Comparison of ENCODE assay signal across 16 mouse cellular contexts in genomic region chr4:59531172-59531571, GRCm38 (mm10). TPM values are rescaled to one million over a fixed set of nuclear protein-coding genes. Genes with fewer than 3 reads are reported as not detected.
DNase-seq lines count a peak whose midpoint lies in the region; ATAC-seq and TF ChIP-seq lines count a peak whose summit lies in the region.
"Had no signal": no experiment of that assay in that cellular context is flagged by ENCODE, and none has a peak within 500 bp of the region (broad histone marks: within the 10 kb centered on the region; RNA-seq: fewer than 3 reads in every experiment).

No protein-coding gene starts in this region.

- H3K4me1 ChIP-seq in liver, postnatal 0 days (ENCODE audit: insufficient read depth), result peaks cover 50% of the 10 kb centered on the region
- H3K4me1 ChIP-seq in heart, embryonic 10.5 days, result peaks cover 8% of the 10 kb centered on the region; the same call in 1 of the 2 replicates
- H3K4me1 ChIP-seq: neural tube, embryonic 12.5 days had no signal

- peak; percentile 59 for DNase-seq in 416B (ENCODE audit: low read depth)
- peak; percentile 42 for DNase-seq in CD4-positive, CD25-positive, alpha-beta regulatory T cell, adult 2 months (ENCODE audit: low read depth, low spot score)
- DNase-seq in induced T-regulatory cell, adult 2 months (ENCODE audit: low read depth), result peak; percentile 28
- no peak for DNase-seq in liver, postnatal 0 days
- DNase-seq in heart, postnatal 4 days, result no peak
- DNase-seq in heart, adult 8-10 months (ENCODE audit: low spot score), result no peak
- no peak for DNase-seq in heart, embryonic 10.5 days (ENCODE audit: low spot score)
- DNase-seq: cerebellum, adult 11 months; gastrocnemius, postnatal 25 days; kidney, postnatal 4 days; lung, adult 18-20 months; right cerebral cortex, adult 18-20 months; thymus, postnatal 14 days had no signal

- TF ChIP-seq CTCF in liver, postnatal 0 days (IDR thresholded peaks at IDR 0.05; ENCODE audit: low read depth), result no peak

- H3K9me3 ChIP-seq in liver, postnatal 0 days (ENCODE audit: low read length), result no peaks in the 10 kb centered on the region
- no peaks in the 10 kb centered on the region for H3K9me3 ChIP-seq in heart, embryonic 10.5 days
- H3K9me3 ChIP-seq: neural tube, embryonic 12.5 days had no signal

- no peak; the same call in 1 of the 2 replicates for ATAC-seq in liver, postnatal 0 days
- ATAC-seq: forebrain, embryonic 16.5 days had no signal

- peak overlapping the region; percentile 4; the same call in 1 of the 2 replicates for H3K27ac ChIP-seq in liver, postnatal 0 days (ENCODE audit: low read depth)
- H3K27ac ChIP-seq in heart, embryonic 10.5 days, result no peak overlapping the region
- H3K27ac ChIP-seq: neural tube, embryonic 12.5 days had no signal

- H3K4me3 ChIP-seq in liver, postnatal 0 days (ENCODE audit: low read depth, low read length), result no peak overlapping the region
- no peak overlapping the region for H3K4me3 ChIP-seq in heart, embryonic 10.5 days
- H3K4me3 ChIP-seq: neural tube, embryonic 12.5 days had no signal

- no peaks in the 10 kb centered on the region for H3K27me3 ChIP-seq in liver, postnatal 0 days (ENCODE audit: insufficient read depth, low read length)
- H3K27me3 ChIP-seq in heart, embryonic 10.5 days (ENCODE audit: insufficient read depth, poor library complexity, severe bottlenecking), result no peaks in the 10 kb centered on the region
- H3K27me3 ChIP-seq: neural tube, embryonic 12.5 days had no signal

- no peak for TF ChIP-seq EP300 in liver, postnatal 0 days (IDR thresholded peaks at IDR 0.05; ENCODE audit: low read depth)

- no peak overlapping the region; the same call in 1 of the 2 replicates for H3K9ac ChIP-seq in liver, postnatal 0 days (replicated peaks)
- H3K9ac ChIP-seq: neural tube, embryonic 12.5 days had no signal

- no peak overlapping the region for H3K4me2 ChIP-seq in liver, postnatal 0 days (ENCODE audit: low read depth, low read length)
- H3K4me2 ChIP-seq: midbrain, embryonic 11.5 days; neural tube, embryonic 12.5 days had no signal

- H3K36me3 ChIP-seq in liver, postnatal 0 days (replicated peaks; ENCODE audit: insufficient read depth, low read length), result peaks cover 4% of the 10 kb centered on the region; the same call in 1 of the 2 replicates
- H3K36me3 ChIP-seq in heart, embryonic 10.5 days, result no peaks in the 10 kb centered on the region
- H3K36me3 ChIP-seq: neural tube, embryonic 12.5 days had no signal

- WGBS in liver, postnatal 0 days (ENCODE audit: insufficient replicate concordance), result 67% methylated on average over 1 of the region's 1 CpGs
- 81% methylated on average over 1 of the region's 1 CpGs for WGBS in heart, embryonic 10.5 days

RNA-seq across cellular contexts. Expression of gene Ptbp3, which starts 18.0 kb away (rescaled TPM):
- 35.6 and 36.3 TPM in 2 replicates for polyA plus RNA-seq in liver, postnatal 0 days (2015; fragmentation: Nextera tagmentation; extraction: Ambion mirVana)
- total RNA-seq in heart, postnatal 4 days (2021), result 10 to 100 TPM; 58.9 to 63.0 TPM
- 10 to 100 TPM; 18.3 to 25.8 (median 22.7) TPM for total RNA-seq in heart, adult 8-10 months (2022)
- 38.3 and 41.3 TPM in 2 replicates for polyA plus RNA-seq in heart, embryonic 10.5 days (2016; fragmentation: Nextera tagmentation; extraction: Ambion mirVana)

RNA-seq across cellular contexts. Expression of gene Hsdl2, which starts 50.2 kb away (rescaled TPM):
- 58.9 and 61.6 TPM in 2 replicates for polyA plus RNA-seq in liver, postnatal 0 days (2015; fragmentation: Nextera tagmentation; extraction: Ambion mirVana)
- 100 to 1,000 TPM; 220 to 227 TPM for total RNA-seq in heart, postnatal 4 days (2021)
- 100 to 1,000 TPM; 207 to 255 (median 235) TPM for total RNA-seq in heart, adult 8-10 months (2022)
- polyA plus RNA-seq in heart, embryonic 10.5 days (2016; fragmentation: Nextera tagmentation; extraction: Ambion mirVana), result 27.6 and 32.5 TPM in 2 replicates

Comparison
In these comparisons a context has a peak if more than half of its experiments do, and no peak if none do; other contexts are left out.
1. DNase-seq: peak in 416B (single experiment), CD4-positive, CD25-positive, alpha-beta regulatory T cell, adult 2 months (single experiment) and induced T-regulatory cell, adult 2 months (single experiment); none in liver, postnatal 0 days (single experiment), heart, postnatal 4 days (single experiment), heart, adult 8-10 months (single experiment) and heart, embryonic 10.5 days (single experiment).